Mouse (Mus musculus) erythroblast, adult 5-6 weeks (primary cell): ENCODE data around the gene Ptpn4. TPM values are rescaled to one million over a fixed set of nuclear protein-coding genes. Genes with fewer than 3 reads are reported as not detected.

Source experiments
- ATAC-seq: replicated peaks from 2 replicates; pipeline ENCODE4 v1.8.0; 2016; ENCODE audit warnings: moderate number of reproducible peaks, mild to moderate bottlenecking, moderate TSS enrichment, inconsistent platforms; ENCODE audit not compliant: poor library complexity, low FRiP score, severe bottlenecking
- total RNA-seq, 2 experiments: library from RNA; stranded (forward) in 1 of 2; stranded (reverse) in 1 of 2; fragments of 150-400 nt in 1 of 2; fragments of 200-764, 138-1000 nt in 1 of 2; gene quantifications; 2 replicates each; pipeline versions ENCODE4 v1.2.3 to v1.2.4; 2015 to 2017; ENCODE audit warnings: low replicate concordance in 2 of 2

Ptpn4 gene
- total RNA-seq, 2 experiments from 2014 or later: 7.2 to 14.2 TPM

DNA sequence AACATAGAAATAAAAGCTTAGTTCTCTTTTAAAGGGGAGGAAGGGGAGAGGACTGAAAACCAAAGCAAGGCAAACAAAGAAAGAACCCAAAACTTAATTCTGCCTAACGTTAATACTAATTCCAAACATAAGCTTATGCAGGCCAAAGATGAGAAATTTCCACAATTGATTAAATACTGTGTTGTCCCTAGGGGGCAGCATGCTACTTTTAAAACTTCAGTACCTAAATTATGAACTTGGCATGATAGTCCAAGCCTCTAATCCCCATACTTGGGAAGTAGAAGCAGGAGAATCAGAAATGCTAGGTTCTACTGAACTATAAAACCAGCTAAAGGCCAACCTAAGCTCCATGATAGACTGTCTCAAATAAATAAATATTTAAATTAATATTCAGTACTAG lies 18.7 kb downstream of the Ptpn4 start:
- no peak for ATAC-seq

DNA sequence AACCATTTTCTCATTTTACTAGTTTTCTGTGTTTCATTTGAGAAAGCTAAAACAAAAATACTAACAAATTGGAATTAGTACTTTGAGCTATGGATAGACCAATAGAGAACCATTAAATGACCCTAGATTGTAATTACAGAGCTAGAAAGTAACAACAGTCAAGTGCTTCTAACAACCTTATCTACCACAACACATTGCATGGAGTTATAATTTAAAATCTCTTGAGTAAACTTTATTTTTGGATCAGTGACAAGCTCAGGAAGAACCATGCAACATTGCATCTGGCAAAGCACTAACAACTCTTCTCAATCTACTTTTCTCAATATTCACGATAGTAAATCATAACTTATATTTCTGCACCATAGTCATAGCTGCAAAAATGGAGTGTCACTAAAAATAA lies 29.7 kb downstream of the Ptpn4 start:
- ATAC-seq: no peak

DNA sequence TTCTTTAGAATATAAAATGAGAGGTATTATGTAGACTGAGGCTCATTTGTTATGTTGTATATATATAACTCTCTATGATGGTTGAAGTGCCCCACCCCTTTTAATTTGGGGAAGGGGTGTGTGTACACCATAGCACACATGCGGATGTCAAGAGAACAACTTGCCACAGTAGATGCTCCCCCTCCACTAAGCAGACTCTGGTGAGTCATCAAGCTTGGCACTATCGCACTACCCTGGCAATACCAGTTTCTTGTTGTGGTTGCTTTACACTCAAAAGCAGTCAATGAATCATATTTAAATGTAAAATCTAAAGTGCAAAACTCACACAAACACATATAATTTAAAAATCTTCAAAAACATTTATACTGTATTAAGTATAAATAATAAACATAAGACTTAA lies 31.4 kb downstream of the Ptpn4 start:
- ATAC-seq: no peak

DNA sequence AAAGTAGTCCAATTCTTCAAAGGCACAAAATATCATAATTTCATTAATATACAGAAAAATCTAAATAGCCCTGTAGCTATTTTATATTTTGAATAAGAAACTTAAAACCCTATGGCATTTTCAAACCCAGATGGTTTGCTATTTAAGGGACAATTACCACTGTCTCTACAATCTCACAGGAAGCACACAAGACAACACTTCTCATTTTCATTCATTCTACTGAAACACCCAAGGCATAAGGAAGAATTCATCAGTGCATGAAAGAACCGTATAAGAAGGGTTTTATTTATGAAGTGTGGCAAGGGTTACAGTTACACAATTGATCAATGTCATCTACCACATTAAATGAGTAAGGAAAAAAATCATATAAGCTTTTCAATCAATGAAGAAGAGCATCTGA lies 32.8 kb downstream of the Ptpn4 start:
- ATAC-seq: no peak

DNA sequence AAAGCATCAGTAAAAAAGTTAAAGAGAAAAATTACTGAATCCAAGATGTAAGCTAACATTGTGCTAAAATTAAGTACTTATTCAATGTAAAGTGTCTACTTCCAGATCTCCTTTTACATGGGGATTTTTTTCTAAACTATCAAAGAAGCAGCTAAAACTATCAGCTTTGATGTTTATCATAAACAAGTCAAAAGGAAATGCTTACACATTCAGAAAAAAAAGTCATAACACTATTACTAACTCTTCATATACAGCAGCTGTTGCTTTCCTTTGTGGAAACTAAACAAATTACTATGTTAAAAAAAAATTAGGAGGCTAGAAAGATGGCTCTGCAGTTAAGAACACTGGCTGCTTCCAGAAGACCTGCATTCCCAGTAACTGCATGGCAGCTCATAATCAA lies 42.2 kb downstream of the Ptpn4 start:
- ATAC-seq: no peak

DNA sequence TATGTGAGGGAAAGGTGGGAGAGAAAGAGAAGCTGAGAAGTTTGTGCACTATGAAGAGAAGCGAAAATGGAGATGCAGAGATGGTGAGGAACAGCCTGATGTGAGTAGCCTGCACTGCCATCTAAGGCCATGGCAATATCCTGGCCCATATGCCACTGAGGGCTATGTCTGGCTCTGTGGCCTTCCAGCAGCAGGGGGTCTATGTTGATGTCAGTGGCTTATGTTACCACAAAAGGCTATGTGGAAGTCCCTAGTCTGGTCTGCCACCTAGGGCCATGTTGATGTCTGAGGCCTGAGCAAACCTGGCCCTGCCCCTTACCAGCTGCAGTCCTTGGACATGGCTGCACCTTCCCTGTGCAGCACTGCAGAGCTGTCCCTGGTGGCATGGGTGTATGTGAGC lies 43.1 kb downstream of the Ptpn4 start:
- no peak for ATAC-seq

DNA sequence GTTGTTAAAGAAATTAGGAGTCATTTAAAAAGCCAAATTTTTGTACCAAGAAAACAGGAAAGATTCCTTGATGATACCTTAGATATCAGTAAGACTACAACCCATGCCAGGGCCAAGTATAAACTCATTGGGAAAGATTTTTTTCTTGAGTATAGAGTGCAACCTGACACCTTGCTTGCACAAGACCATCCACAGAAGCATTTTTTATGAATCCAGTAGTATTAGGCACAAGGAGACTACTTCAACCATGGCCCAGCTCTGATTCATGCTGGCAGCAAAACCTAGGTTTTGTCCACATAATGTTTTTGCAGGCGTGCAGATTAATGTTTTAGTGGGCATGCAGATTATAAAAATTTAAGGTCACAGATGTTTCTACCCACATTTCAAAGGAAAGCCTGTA lies 46.8 kb downstream of the Ptpn4 start:
- no peak for ATAC-seq

DNA sequence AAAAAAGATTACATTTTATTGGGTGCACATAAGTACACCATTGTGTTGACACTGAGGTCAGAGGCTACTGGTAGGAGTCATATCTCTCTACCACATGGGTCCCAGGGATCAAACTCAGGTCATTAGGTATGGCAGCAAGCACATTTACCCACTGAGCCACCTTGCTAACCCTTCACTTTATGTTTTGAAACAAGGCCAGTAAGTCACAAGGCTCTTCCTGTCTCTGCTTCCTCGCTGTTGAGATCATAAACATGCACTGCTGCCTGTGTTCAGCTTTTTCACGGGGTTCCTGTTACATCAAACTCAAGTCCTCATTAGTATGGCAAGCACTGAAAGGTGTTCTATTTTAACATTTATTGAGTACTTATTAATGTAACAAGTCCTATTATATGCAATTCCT lies 61.5 kb downstream of the Ptpn4 start:
- ATAC-seq: no peak

DNA sequence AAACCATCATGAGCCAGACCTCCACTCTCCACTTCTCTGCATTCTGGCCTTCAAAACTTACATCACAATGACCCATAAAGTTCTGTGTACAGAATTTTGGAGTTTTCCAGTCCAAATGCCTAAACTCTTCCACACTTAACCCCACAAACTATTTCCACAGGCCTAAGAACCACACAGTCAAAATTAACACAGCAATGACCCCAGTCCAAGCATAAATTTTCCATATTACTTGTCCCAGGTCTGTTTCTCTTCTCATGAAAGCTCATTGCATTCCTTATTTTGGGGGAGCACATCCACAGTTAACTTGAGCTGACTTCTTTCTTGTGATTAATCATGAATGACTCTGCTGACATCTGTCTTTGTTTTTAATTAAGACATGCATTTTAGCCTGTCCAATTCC lies 101.7 kb downstream of the Ptpn4 start:
- ATAC-seq: no peak

DNA sequence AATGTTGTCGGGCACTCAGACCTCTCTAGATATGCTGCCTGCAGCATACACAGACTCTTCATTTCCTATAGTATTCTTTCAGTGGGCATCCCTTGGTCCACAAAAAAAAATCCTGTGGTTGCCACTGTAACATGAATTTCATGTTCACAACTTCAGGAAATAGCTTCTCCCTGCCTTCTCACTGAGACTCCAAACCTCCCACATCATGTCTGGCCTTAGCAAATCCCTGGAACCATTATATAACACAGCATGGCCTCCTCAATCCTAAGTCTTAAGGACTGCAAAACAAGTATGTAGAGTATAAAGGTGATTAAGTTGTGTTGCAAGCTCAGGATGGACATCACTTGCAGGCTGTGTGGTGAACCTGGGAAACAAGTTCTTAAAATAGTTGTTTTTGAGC lies 102.6 kb downstream of the Ptpn4 start:
- ATAC-seq: no peak

DNA sequence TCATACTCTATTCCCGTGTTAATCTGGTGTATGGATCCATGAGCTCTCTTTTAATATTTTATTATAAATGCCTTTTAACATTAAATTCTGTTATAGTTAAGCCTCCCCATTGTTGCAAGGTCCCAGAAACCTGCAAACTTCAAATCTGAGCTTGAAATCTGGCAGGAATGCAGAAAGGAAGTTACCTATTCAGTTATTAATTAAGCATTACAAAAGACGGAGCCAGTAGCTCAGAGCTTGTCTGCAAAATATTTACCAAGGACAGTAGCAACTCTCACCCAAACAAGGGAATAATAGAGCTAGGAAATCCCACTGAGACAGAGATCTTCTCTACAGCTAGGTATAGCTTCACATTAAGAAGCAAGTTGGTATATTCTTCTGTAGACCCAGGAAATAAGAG lies 106.2 kb downstream of the Ptpn4 start:
- ATAC-seq: no peak

DNA sequence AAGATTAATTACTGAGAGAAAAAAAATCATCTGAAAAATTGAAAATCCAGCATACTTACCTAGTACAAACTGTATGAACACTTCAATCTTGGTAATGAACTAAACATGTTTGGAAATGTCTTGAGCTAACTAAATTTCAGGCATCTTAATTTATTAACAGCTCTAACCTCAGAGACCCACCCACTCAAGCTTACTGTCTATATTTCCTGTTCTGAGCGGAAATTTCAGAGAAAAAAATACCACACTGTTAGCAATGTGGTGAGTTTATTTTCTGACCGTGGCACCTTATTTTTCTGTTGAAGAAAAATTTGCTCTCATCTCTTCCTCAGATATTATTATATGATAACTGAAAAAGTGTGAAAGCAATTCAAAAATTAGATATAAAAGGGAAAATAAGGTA lies 124.4 kb downstream of the Ptpn4 start:
- ATAC-seq: no peak

DNA sequence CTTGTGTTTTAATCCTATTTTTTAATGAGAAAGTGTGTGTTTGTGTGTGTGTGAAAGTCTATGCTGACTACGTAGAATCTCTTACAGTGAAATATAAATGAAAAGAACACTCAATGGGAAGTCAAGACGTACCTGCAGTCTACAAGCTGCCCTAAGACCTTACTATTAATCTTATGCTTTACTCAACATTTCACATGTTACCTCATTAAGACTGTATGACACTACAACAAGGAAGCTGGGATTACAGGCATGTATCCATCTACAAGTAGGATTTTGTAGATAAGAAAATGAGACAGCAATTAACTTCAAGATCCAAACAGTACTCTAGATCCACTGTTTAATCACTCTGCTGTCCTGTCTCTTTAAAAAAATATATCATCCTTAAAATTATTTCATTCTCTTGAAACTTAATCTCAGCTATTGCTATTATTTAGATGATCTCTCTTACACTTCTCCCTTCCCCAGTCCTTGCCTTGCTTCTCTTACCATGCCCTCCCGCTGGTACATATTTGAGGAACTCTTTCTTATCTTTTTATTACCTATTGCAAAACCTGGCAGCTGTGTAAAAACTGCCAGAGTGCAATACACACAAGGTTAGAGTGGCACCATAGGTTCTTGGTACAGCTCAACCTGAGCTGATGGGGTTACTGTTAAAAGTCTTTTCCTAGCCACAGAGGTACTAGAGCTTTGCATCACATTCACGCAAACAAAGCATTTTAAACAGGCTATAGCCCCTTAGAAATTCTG lies 130.8 kb downstream of the Ptpn4 start:
- ATAC-seq: no peak

DNA sequence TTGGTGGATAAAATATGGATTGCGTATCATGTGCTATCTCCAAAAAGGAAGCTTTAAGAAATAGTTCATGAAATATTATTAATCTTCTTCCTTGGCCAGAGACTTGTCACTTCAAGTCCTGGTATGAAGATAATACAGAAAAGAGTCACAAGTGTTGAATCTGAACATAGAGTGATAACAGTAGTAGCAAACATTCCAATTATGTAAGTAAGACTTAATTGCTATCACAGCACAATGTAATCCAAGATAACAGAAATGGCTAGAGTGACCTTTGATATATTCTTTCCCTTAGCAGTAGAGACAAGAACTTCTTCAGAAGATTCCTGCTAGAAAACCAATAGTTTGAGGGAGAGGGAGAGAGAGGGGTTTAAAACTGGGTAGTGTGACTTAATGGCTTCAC lies 140.6 kb downstream of the Ptpn4 start:
- no peak for ATAC-seq

DNA sequence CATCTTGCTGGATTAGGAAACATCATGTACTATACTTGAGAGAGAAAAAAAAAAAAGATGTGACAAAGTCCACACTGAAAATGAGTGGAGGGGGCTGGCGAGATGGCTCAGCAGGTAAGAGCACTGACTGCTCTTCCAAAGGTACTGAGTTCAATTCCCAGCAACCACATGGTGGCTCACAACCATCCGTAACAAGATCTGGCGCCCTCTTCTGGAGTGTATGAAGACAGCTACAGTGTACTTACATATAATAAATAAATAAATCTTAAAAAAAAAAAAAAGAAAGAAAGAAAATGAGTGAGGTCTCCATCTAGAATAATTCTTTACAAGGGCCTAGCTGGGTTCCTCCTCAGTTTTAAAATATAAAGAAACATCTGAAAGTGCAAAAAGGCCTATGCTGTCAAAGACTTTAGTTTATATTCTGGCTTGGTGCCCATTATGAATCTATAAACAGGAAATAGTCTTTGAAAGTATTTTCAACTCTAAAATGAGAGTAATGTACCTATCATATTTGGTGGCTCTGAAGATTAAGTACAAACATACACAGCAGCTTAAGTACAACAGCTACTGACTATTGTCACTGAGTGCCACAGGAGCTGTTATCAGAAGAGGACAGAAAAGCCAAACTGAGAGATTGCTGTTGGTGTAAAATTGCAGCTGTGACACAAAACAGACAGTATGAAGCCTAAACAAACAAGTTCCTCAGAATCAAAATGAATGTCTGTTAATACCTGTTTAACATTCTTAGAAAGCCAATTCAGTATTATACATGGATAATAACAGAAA lies 151.4 kb downstream of the Ptpn4 start:
- ATAC-seq: no peak

DNA sequence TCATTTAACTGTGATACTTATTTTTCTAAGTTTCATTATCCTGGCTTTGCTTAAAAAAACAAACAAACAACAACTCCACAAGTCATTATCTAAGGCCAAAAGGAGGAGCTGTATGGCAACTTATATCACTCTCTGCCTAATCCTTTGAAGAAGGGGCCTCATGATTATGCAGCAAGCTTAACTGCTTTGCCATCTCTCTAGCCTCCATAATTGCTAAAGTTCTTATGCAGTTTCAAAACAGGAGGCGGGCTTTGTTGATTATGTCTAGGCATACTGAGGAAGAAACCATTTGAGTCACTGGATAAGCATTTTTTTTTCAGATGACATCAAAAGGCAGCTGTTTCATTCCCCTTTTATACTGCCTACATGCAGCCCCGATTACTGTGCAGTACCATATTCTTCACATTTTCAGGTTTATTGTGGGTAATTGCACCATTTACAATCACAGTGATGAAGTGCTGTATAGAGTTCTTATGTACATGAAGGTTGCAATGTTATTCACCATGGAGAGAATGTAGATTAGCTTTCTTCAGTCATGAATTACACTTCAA lies 155.7 kb downstream of the Ptpn4 start:
- no peak for ATAC-seq

DNA sequence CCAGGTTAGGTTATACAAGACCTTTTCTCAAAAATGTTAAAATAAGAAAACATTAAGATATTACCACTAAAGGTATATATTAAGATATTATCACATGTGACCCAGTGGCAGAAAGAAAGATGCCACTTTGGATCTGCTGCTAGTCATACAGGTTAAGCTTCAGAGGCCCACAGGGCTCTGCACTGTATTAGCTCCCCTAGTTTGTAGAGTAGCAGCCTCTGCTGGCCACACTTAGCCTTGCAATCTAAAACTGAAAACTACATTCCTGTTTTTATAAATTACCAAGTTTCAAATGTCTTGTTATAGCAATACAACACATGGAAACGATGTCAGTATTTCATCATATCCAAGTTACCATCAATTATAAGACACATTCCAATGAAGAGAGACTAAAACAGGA lies 162.4 kb downstream of the Ptpn4 start:
- ATAC-seq: no peak

DNA sequence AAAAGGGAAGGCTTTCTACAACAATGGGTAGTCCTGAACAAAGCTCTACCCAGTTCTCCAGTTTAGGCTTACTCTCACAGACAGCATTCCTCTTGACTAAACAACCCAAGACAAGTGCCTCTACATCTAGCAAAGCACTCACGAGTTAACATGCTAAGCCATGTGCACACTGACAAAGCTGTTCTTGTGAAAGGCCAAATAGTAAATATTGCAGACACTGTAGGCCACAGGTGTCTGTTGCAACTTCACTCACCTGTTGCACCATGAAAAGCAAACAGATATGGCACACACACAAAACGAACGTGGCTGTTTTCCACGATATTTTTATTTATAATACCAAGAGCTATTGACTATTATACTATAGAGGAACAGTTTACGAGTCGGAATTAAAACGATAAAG lies 170.5 kb downstream of the Ptpn4 start:
- ATAC-seq: no peak

DNA sequence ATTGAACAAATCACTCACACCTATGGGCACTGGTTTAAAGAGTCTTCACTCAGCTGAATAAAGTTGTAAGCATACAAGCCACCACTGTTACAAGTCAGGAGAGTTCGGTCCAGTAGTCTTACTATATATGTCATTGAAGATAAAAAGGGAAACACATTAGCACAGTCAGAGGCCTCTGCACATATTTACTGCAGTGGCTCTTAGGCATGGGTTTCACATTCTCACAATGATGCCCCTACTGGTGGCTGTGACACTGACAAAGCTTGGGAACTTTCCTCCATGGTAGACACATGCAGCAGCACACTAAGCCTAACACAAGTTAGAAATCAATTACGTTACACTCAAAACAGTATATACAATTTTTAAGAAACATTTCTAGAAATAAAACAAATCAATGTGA lies 183.1 kb downstream of the Ptpn4 start:
- no peak for ATAC-seq

DNA sequence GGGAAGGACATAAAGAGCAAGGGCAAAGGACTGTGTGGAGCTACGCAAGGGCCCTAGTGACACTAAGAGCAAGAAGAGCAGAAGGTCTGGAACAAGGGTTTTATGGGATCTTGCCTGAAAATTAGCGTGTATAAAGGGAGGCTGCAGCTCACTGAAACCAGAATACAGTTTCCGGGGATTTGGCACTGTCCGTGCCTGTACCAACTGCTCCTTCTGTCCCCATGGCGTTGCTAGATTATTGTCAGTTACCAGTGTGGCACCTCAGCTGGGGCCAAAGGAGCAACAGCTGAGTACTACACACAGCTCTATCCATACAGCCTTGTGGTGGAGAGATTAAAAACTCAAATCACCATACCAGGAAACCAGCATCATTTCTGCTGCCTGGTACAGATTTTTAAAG lies 187.0 kb downstream of the Ptpn4 start:
- ATAC-seq: no peak

DNA sequence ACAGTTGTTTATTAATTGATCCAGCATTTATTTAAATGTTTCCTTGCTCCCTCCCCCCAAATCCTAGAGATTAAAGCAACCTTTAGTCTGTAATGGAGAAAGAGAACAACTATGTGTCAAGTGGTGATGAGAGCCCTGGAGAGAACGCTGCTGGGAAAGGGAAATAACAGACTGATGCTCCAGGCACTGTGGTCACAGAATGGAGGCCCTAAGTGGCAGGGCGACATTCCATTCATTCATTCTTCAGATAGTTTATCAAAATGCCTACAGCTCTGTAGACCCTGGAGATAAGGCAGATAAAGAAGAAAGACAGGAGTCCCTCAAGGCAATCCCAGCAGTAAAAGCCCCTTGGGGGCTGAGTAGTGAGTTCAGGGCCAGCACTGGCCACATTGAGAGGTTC lies 187.8 kb downstream of the Ptpn4 start:
- ATAC-seq: no peak
